Mouse (Mus musculus): ENCODE data around the gene Celsr3. TPM values are rescaled to one million over a fixed set of nuclear protein-coding genes. Genes with fewer than 3 reads are reported as not detected.

Celsr3 gene
- polyA plus RNA-seq (2012): 0.05 TPM in 1 of 2 replicates, not detected in the other

DNA sequence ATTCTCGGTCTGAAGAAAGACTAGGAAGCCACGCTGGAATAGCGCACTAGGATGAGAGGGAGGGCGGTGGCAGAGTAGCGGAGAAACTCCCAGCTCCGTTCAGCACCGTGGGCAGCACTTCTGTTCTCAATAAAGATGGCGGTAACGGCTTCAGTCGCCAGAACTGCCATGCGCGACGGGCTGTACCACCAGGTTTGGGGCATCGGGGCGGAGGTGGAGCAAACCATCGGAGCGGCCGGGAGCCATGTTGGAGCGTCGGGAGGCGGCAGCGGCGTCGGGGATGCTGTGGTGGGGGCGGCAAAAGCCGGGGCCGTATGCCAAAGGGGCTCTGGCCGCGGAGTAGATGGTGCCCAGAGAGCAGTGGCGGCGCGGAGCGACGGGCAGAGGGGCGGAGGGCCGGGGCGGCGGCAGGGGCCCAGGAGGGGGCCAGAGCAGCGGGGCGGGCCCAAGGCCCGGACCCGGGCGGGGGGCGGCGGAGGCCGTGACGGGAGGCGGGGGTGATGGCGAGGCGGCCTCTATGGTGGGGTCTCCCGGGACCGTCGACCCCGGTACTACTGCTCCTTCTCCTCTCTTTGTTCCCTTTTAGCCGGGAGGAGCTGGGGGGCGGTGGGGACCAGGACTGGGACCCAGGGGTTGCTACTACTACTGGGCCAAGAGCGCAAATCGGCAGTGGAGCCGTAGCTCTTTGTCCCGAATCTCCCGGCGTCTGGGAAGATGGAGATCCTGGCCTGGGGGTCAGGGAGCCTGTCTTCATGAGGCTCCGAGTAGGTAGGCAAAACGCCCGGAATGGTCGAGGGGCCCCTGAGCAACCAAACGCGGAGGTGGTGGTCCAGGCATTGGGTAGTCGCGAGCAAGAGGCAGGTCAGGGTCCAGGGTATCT is at the start of gene Celsr3:
TSS of gene Celsr3 (plus strand) at position 501 of the 880 bp plus-strand sequence.
- TF ChIP-seq GATA1 (IDR thresholded peaks at IDR 0.05; ENCODE audit: low read length): no peak

- no peak for TF ChIP-seq GATA1 (IDR thresholded peaks at IDR 0.05; ENCODE audit: low read length)
Measured at GRCm38 (mm10) chr9:108776614-108777013, 49.5 kb upstream of the Celsr3 start.

DNA sequence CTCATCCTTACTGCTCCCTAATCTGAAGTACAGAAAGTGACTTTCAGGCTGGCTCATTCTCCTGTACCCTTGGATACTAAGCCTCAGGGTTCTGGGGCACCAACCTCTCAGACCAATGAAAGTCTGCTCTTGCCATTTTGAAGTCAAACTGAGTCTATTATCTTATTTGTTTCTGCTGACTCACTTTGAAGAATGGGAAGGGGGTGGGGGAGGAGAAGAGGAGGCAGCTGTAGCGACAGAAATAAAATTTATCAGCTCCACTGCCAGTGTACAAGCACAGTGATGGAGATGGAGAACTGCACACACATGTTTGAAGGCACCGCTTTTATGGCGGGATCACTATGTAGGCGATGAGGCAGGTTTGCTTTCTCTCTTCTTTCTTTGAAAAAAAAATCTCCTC is 48.8 kb upstream of the Celsr3 start:
- no peak for TF ChIP-seq GATA1 (IDR thresholded peaks at IDR 0.05; ENCODE audit: low read length)

DNA sequence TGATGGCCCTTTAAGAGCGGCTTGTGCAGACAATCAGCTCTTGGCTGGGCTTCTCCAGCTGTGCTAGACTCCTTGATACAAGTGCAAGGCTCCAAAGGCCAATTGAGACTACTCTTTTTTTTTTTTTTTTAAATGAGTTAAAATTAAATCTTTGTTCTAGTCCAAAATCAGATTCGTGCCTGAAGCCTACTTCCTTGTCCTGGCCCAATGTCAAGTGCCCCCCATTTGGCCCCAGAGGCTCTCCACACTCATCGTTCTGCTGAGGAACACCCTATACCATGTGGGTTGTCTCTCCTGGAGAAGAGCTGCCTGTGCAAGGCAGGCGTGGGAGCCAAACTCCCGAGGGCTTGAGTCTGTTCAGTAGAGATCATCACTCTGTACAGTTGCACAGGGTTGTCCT is 45.2 kb upstream of the Celsr3 start:
- TF ChIP-seq GATA1 (IDR thresholded peaks at IDR 0.05; ENCODE audit: low read length): no peak

DNA sequence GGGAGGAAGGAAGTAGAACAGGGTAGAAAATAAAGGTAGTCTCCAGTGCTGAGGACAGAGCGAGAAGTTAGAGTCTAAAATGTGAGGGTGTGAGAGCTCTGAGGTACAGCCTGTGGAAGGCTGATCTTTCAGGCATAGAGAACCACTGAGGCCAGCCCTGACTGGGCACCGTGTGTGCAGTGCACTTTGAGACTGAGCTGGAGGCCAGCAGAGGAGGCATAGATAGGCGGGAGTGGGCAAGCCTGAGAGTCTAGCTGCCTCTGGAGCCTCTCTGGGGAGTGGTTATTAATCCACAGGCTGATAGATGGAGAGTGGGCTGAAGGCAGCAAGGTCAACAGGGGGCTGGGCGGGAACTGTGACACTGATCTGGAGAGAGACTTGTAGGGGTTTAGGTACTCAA is 44.2 kb upstream of the Celsr3 start:
- no peak for TF ChIP-seq GATA1 (IDR thresholded peaks at IDR 0.05; ENCODE audit: low read length)

GRCm38 (mm10) chr9:108782836-108783547 is 43.1 kb upstream of the Celsr3 start:
- TF ChIP-seq GATA1 (IDR thresholded peaks at IDR 0.05; ENCODE audit: low read length): no peak

- TF ChIP-seq GATA1 (IDR thresholded peaks at IDR 0.05; ENCODE audit: low read length): no peak
Measured at GRCm38 (mm10) chr9:108783548-108784463, 42.3 kb upstream of the Celsr3 start, which contains the start of gene Ip6k2. Ip6k2 (plus strand) TSS chr9:108783796.

- no peak for TF ChIP-seq GATA1 (IDR thresholded peaks at IDR 0.05; ENCODE audit: low read length)
Measured at GRCm38 (mm10) chr9:108785416-108785815, 40.7 kb upstream of the Celsr3 start.

DNA sequence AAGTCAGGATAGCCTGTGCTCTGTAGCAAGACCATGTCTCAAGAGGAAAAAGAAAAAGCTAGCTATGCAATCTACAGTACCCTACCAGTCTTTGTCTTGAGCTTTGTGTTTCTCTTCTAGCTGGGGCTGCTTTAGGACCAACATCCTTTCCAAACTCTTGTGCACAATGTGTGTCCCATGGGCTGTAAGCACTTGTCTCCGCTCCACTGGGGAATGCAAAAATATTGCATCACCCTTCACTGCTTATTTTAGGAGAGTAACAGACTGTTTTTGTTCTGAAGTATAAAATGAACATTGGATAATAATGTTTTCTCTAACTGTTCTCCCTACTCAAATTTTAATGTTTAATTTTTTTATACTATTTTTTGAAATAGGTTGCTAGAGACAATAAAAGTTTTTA is 39.6 kb upstream of the Celsr3 start:
- TF ChIP-seq GATA1 (IDR thresholded peaks at IDR 0.05; ENCODE audit: low read length): no peak

- no peak for TF ChIP-seq GATA1 (IDR thresholded peaks at IDR 0.05; ENCODE audit: low read length)
Measured at GRCm38 (mm10) chr9:108787080-108787479, 39.0 kb upstream of the Celsr3 start.

DNA sequence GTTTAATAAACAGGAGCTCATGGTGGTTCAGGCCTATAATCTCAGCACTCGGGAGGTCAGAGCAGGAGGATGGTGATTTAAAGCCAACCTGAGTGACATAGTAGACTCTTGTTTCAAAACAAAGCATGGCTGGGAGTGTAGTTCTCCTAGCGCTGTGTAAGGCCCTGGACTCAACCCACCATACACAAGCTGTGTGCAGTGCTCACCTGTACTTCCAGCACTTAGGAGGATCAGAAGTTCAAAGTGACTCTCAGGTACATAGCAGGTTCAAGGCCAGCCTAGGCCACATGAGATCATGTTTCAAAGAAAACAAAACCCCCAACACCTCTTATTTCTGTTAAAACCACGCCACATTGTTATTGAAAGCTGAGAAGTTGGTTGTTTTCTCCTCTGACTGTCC is 37.4 kb upstream of the Celsr3 start:
- no peak for TF ChIP-seq GATA1 (IDR thresholded peaks at IDR 0.05; ENCODE audit: low read length)

GRCm38 (mm10) chr9:108792307-108792706 is 33.8 kb upstream of the Celsr3 start:
- TF ChIP-seq GATA1 (IDR thresholded peaks at IDR 0.05; ENCODE audit: low read length): no peak

DNA sequence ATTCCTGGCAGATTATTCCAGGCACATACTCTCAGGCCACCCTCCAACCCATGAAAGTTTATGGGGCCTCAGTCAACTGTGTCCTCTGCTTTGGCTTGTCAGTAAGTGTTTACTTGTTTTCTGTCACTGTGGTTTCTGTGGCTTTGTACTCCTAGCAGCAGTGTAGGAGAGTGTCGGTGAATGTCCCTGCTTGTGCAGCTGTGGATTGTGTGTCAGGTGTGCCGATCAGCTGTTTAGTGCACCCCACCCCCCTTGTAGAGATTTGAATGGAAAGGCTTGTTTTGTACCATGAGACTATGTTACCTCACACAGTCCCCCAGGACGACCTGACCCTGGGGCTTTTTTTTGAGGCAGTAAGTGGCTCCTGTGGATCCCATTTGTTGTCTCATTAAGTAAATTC is 33.4 kb upstream of the Celsr3 start:
- no peak for TF ChIP-seq GATA1 (IDR thresholded peaks at IDR 0.05; ENCODE audit: low read length)

DNA sequence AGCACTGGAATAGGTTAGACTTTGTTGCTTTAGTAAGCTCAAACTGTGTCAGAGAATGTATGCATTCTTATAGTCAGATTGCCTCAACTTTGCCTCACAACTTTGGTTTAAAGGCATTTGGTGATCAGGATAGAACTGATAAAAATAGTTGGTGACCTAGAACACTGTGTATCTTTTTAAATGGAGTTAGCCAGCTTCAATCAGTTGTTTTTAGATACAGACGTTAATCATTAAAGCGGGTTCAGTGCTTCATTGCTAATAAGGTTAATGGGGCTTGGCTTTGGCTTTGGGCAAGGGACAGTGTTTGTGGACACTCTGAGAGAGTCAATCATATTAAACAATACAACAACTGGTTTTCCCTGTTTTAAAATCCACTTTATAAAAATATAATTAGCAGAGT is 30.8 kb upstream of the Celsr3 start:
- TF ChIP-seq GATA1 (IDR thresholded peaks at IDR 0.05; ENCODE audit: low read length): no peak

DNA sequence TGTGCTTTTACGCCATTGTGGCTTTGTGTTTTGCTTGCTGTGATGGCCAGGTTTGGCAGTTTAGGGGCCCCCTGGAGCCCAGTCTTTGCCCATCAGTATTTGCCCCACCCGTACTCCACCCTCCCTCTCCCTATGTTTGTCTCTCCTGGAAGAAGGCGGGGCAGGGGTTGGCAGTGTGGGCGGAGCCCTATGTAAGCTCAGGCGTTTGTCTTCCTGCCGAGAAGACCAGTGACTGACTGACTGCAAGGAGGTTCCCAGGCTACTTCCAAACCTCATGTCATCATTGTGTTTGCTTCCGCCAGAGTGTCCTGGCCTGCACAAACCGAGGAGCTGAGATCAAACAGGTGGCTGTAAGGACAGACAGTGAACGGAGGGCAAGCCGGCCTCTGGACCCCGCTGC is 30.4 kb upstream of the Celsr3 start:
- no peak for TF ChIP-seq GATA1 (IDR thresholded peaks at IDR 0.05; ENCODE audit: low read length)

Measured in G1E-ER4 (cell line).